Mouse (Mus musculus) mouse trophoblast stem cell (cell line): ENCODE measurements around the gene Rnaseh2b.

Experiments
- in situ Hi-C, 2 experiments: fragments of 300-500 bp; cut with MseI, MboI; formaldehyde crosslinking; loops; 2 replicates in 1 of 2; 3 replicates in 1 of 2; pipeline ENCODE4 v1.15.1; 2025

The Rnaseh2b gene

DNA sequence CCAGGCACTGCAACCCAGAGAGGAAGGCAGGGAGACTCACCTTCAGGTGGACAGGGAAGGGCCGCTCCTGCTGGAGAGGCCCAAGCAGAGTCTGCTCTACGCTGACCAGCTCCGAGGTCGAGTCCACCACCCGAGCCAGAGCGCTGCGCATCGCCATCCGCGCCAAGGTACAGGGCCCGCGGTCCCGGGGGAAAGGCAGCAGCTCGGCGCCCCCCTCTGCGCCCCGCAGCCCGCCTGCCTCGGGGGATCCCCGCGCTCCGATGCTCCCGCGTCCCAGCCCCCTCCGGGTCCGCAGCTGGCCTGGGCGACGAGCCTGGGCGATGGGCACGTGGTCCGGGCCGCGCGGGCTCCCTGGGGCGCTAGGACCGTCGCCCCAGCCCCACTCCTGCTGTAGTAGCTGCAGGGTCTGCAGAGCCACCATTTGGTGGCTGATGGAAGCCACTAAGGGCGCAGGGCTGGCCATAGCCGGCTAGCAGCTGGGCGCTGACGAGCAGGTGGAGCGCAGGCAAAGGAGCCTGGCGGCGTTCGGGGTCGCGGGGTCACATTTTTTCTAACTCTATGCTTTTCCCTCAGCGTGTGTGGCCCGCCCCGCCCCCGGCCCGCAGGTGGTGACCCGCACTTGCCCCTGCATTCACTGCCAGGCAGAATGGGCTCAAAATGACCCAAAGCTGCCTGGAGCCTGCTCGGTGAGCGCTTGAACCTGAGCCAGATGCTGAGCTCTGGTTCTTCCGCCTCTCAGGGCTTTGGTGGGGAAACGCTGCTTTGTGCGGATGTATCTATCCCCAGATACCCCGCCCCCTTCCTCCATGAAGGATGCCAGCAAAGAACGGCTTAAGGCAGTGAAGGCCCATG lies at the start of gene Rnaseh2b, which contains the start of gene Dleu7:
TSS of gene Rnaseh2b (plus strand) at position 102 of the 852 bp plus-strand sequence.
TSS of gene Dleu7 (minus strand) at position 560 of the 852 bp plus-strand sequence.
- in situ Hi-C loops: no loop called here

DNA sequence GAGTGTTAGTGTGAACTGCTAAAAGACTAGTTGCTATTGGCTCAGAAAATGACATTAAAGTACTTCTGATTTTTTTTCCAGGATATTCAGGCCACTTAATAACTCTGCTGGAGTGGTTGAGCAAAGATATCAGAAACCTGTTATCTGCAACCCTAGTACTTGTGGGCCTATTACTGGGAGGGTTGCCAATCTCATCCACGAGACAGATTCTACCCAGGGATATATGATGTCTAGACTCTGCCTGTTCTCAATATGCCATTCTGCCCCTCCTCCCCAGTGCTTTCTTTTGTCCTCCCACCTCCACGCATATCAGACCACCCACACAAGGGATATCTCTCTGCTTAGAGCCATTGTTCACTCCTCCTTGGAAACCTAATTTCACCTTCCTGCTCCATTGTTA lies 48.9 kb upstream of the Rnaseh2b start:
- in situ Hi-C loops: no loop called here

DNA sequence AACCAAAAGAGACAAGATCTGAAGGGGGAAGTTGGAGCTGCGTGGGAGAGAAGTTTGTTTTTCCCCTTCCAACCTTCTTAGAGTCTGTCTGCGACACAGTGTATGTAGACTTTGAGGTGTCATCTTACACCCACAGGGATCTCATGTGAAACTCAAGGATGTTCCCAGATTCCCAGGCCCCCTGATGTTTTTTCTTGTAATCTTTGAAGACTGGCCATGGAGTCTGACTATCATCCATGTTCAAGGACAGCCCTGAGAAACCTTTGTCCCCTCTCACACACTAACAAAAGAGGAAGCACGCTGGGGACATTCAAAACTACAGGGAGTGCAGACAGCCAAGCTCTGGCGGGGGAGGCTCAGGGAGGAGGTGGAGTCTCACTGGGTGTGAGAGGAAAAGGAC lies 46.8 kb upstream of the Rnaseh2b start:
- in situ Hi-C loops: no loop called here

DNA sequence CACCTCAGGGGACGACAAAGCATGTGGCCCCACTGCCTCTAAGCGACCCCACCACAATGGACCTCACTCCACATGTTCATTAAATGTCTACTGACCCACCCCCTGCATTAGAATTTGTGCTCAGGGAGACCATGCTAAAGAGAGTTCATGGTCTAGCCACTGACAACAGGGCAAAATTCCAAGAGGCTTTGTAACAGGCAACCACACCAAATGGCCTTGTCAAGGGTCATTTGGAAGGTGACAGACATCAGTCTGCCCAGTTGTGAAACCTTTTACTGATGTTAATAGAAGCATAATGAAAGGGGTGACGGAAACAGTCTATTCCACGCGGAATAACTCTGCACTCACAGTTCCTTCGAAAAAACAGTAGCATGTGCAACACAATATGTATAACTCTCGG lies 44.0 kb upstream of the Rnaseh2b start:
- in situ Hi-C loops: no loop called here

DNA sequence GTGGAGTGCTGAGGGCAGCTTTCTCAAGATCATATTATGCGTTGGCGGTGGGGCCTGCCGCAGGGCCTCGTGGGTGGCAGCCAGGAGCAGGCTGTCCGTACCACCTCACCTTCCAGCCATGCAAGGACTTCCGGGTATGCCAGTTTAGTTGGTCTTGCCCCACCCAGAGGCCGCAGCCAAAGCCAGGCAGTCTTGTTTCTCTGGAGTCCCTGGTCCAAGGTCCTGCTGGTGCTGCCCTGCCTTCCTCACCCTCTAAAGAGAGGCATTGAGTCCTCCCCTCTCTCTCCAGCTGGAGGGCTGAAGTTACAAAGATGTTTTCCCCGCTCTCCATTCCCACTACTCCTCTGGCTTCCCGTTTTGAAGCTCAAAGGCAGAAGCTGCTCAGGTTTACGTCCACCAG lies 43.6 kb upstream of the Rnaseh2b start:
- in situ Hi-C loops: no loop called here

DNA sequence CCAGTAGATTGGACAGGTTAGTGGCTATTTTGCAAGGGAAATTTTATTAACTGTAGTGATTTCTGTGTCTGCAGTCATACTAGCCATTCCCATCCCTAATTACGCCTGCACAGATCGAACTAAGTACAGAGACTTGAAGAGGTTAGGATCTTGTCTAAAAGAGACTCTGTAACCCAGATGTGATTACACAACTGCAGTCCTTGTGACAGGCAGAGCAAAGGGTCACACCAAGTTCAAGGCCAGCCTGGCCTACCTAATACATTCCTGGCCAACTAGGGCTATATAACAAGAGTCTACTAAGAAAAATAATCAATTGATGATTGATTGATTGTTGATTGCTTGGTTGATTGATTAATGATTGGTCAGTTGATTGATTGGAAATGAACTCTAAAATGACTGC lies 43.1 kb upstream of the Rnaseh2b start:
- in situ Hi-C loops: no loop called here

DNA sequence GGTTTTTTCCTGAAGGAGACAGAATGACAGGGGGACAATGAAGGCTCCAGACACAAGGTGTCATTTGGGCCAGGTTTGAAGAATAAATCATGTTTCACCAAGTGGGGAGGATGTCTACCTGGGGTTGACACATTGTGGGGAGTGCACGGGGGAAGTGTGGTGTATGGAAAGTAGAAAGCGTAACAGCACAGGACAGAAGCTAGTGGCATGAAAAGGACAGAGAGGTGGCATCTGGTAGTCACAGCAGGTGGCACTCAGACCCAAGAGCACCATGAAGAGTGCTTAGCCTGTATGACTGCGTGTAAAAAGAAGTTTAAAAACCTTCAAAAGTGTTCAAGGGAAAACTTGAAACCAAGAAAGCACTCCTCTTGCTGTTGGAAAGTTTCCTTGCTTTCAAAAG lies 42.3 kb upstream of the Rnaseh2b start:
- in situ Hi-C loops: no loop called here

DNA sequence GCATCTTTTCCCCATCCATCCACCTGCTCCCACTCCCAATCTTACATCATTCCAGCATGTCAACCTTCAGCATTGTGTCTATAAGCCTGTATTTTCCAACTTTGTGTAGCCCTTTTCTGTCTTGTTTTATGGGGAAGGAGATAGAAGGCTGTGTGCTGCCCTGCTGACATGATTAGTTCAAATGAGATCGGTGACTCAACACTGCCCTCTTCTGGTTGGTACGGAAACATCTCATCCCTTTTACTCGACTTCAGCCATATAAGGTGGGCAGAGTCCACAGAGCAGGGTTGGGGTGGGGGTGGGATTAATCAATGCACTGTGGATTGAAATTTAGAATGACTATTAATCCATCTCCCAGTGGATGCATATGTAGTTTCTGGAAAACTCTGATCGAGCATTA lies 40.4 kb upstream of the Rnaseh2b start:
- in situ Hi-C loops: no loop called here

DNA sequence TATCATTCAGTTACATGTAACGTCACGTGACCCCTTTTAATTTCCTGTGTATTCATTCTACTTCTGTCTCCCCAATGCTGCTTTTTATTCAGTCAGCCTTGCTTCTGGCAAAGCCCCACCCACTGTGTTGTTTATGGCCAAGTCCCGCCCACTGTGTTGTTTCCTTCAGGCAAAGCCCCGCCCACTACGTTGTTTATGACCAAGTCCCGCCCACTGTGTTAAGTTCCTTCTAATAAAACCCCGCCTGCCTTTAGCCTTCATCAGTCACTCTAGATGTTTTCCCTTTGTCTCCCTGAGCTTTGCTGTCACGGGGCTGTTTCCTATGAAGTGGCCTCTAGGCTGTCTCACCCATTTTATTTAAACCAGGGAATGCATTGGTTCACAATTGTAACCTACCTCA lies 38.0 kb upstream of the Rnaseh2b start:
- in situ Hi-C loops: no loop called here

DNA sequence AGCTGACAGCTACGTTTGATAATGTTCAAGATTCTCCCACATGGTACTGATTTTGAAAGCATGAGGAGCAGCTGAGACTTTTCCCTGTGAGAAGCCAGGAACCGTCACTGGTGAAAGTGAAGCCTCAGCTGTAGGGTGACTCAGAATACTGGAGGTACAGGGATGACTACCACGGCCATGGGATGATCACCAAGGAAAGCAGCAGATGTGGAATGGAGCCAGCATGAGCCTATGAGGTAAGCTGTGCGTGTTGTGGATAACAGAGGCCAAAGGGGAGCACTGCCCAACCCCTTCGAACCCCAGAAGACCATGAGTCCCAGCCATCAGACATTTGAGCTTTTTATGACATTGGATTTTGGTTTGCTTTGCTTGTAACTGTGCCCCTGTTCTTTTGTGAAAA lies 36.3 kb upstream of the Rnaseh2b start:
- in situ Hi-C loops: loop anchor here in 1 of 2 experiments (5.0 kb wide), 1 partner anchor 201 kb away; the partner anchor contains the start of gene Gucy1b2

DNA sequence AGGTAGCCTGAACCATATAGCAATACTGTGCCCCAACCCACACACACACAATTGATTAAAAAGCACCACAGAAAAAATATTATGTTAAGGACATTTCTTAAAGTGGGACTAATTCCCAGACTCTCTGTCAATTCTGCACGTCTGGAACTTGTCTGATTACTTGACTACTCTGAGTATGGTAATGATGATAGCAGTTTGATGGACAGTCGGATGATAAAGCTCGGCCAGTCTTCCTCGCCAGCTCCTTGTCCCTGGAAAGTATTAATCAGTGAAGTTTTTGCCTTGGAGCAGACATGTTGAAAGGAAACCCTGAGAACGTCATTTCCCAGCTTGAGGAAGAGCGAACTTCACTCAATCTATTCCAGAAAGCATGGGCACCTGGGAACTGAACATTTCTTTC lies 34.3 kb upstream of the Rnaseh2b start:
- in situ Hi-C loops: loop anchor here in 1 of 2 experiments (5.0 kb wide), 1 partner anchor 199 kb away; the partner anchor contains the start of gene Gucy1b2

DNA sequence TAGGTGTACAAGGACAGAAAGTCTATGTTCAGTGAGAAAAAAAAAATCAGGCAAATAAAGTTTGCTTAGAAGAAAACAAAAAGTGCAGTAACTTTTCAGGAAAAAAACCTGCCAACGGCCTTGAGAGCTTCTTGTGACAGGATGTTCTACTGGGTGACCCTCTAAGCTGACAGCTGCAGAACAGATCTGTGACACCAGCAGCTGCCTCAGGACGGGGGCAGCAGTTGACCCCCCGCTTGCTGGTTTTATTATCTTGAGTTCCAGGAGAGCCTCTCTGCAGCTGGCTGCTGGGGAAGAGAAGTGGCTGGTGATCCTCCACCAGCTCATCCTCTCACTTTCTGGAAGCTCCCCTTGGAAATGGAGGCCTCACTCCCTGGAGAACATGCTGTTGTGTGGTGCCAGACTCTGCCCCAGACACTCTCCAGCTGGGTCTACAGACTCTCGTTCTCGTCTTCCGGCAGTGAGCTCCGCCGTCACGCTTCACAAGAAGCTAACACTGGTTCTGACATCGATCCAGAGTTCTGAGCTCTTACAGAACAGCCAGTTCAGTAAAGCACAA lies 33.3 kb upstream of the Rnaseh2b start:
- in situ Hi-C loops: loop anchor here in 1 of 2 experiments (5.0 kb wide), 1 partner anchor 198 kb away; the partner anchor contains the start of gene Gucy1b2

DNA sequence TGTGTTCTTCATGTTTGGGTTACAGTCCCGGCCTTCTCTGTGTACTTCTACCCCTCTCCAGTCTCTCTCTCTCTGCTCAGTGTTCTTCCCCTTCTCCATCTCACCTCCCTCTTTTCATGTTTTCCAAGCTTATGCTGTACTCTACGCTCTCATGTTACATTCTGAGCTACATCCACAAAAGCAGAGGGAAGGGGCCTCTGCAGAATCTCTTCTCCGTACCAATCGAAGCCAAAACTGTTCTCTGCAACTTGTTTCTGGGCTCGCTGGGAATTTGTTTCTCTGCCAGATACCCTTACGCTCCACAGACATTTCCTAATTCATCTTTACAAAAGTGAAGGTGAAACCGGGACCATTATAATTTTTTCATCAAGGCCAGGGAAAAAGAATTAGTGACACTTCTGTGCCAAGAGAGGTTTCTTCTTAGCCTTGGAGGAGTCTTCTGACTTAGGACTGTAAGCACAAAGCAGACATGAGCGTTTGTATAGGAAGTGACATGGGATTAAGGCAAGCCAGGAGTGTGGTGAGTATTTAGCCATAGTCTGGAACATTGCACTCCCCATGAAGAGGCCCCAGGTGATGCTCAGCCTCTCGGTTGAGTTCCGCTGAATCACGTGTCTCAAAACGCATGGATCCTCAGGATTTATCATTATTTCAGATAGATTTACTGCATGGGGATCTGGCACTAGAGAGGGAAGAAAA lies 21.5 kb upstream of the Rnaseh2b start:
- in situ Hi-C loops: no loop called here

DNA sequence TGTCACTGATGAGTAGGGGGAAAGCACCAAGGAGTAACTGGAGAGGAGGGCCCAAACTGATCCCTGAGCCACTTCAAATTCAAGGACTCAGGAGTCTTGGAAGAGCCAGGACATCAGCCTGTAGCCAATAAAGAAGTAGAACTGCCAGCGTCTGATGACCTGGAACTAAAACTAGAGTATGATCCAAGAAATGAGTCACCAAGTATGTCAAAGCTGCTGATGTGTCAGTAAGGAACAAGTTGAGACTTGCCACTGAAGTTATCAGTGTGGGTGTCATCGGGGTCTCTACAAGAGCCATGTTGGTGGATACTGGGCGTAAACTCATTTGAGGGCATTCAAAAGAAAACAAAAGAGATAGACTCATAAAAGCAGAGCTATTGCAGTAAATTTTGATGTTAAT lies 18.8 kb upstream of the Rnaseh2b start:
- in situ Hi-C loops: no loop called here

DNA sequence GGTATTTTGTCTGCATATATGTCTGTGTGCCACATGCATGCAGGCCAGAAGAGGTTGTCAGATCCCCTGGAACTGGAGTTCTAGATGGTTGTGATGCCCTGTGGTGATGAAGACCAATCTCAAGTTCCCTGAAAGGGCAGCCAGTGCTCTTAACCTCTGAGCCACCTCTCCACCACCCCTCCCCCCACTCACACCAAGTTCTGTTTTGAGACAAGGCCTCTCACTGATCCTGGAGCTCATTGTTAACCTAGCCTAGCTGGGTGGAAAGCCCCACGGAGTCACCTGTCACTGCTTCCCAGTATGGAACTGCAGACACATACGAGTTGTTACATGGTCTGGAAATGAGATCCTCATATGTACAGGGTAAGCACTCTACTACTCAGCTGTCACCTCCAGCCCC lies 9.4 kb upstream of the Rnaseh2b start:
- in situ Hi-C loops: no loop called here

DNA sequence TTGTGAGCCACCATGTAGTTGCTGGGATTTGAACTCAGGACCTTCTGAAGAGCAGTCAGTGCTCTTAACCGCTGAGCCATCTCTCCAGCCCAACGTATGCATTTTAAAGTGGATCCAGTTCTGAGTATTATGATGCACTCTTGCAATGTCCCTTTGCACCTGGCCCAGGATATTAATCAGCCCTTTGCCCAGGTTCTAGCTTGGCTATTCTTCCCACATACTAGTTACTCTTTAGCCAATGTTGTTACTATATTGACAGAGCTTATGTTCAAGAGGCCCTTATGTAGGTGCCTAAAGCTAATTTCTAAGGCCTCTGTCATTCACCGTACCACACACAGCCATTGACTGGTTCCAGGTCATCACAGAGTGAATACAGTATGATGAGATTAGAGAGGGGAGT lies 3.7 kb upstream of the Rnaseh2b start:
- in situ Hi-C loops: no loop called here

DNA sequence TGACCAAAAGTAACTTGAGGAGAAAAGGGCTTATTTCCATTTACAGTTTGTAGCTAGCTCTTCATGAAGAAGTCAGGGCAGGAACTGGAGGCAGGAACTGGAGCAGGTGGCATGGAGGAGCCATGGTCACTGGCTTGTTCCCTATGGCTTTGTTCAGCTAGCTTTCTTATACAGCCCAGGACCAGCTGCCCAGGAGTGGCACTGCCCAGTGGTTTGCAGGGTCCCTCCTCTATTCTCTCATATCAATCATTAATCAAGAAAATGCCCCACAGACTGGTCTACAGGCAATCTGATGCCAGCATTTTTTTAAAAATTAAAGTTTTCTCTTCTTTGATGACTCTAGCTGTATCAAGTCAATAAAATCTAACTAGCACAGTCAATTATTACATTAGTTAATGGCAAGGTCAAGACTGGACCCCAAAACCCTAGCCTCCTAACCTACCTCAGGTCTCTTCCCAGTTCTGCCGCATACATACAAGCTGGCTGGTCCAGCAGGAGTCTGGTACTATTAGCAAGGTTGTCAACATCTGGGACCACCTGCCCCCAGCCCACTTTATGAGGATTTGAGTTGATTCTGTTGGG lies 892 bp upstream of the Rnaseh2b start:
- in situ Hi-C loops: no loop called here

DNA sequence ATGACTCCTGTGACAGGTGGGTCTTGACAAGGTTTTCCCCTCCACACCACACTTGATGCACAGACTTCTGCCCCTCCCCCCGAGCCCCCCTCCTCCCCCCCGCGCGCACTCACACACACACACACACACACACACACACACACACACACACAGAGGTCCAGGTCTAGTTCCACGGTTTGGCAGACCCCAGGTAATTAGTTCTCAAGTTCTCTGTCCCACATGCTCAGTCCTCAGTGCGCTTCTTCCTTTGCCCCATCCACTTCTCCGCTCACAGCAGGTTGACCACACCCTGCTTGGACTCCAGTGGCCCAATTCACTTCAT lies 262 bp upstream of the Rnaseh2b start:
- in situ Hi-C loops: no loop called here

DNA sequence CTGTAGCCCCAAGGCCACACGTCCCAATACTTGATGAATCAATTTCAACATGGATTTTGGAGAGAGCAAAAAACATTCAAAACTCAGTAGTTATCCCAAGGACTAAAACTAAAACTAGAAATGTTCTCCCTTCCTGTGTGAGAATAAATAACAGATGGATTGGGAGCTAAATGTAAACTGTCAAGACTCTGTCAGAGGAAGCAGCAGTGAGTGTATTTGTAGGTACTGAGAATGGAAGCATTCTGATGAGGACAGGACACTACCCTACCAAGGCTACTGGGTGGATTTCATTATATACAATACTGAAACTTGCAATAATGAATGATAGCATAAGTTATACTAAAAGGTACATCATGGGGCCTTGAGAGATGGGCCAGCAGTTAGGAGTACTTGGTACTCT lies 6.4 kb downstream of the Rnaseh2b start:
- in situ Hi-C loops: no loop called here

DNA sequence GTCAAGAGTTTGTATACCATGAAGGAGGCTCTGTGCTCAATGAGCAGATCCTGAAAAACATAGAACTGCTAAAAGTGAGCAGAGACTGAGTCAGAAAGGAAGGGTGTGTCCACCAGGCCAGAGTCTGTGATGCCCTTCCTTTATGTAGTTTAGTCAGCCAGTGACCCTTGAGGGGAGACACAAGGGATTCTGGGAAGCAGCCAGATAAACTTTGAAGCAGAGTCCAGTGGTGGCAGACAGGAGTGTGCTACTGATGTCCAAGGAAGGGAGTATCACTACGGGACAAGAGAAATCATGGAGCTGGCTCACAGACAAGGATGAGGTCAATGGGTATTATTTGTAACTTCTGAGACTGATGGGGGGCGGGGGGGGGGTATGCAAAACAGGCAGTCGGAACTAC lies 7.6 kb downstream of the Rnaseh2b start:
- in situ Hi-C loops: no loop called here

DNA sequence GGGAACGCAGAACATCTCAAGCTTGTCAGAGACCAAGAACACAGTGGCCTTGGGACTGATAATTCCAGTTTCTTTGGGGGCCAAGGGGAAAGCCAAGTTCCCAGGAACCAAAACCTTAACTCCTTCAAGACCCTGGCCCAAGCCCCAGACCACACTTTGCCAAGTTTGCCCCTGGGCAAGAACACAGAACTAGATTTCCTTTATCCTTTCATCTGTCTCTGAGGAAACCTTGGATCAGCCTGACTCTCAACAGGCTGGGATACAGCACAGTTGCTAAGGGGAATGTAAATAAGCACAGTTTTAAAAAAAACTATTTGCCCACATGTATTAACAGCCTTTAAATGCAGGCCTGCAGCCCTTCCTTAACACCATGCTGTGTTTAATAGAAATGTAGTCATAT lies 15.2 kb downstream of the Rnaseh2b start:
- in situ Hi-C loops: no loop called here

DNA sequence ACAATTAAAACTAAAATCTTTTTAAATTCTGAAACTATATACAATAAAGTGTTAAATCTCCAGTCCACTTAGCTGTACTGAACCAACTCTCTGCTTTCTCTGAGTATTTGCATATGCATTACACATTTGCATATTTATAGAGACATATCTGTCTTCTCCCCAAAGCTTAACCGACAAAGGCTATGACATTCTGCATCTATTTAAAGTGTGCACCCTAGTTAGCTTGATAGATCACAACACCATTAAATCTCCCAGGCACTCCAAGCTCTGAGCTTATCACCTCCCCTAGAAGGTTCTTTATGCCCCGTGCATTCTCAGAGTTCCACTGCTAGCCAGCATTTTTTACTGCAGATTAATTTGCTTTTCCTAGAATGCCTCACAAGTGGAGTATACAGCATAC lies 16.6 kb downstream of the Rnaseh2b start:
- in situ Hi-C loops: no loop called here
